Mouse (Mus musculus) adrenal gland, adult 18-20 months (tissue): ENCODE results near the gene Atg7. TPM values are rescaled to one million over a fixed set of nuclear protein-coding genes. Genes with fewer than 3 reads are reported as not detected.
"Not testable (repeated sequence)": the region's sequence is repeated elsewhere in the genome, so short reads cannot be mapped to it uniquely, and the experiment has no call there.

Experiments
- DNase-seq, 2 experiments: peaks; one replicate each; pipeline ENCODE4 v3.0.0; 2021 to 2022; ENCODE audit warnings: low spot score in 2 of 2
- long read RNA-seq, 2 experiments: library from polyadenylated mRNA; stranded (forward); transcript quantifications; one replicate each; pipeline ENCODE4 v2.0.0; 2021
- total RNA-seq, 2 experiments: library from RNA; stranded (reverse); gene quantifications; 1 replicate in 1 of 2; 2 replicates in 1 of 2; pipeline ENCODE4 v1.2.3; 2021

Gene Atg7
- 10 to 100 TPM; 24.9 to 27.6 TPM for total RNA-seq
- long read RNA-seq, experiment 1, transcript Atg7-201 (19 exons, 3,761 nt) = major isoform, 16 of 20 reads
- long read RNA-seq, experiment 1, partial matches to known transcripts = 3 of 20 reads
- long read RNA-seq, experiment 1, other reads (novel, unspliced or antisense) = 1 of 20 reads
- long read RNA-seq, experiment 2, transcript Atg7-210 (20 exons, 2,459 nt) = minor isoform, 5 of 37 reads
- long read RNA-seq, experiment 2, transcript Atg7-201 (19 exons, 3,761 nt) = major isoform, 14 of 37 reads
- long read RNA-seq, experiment 2, partial matches to known transcripts = 11 of 37 reads
- long read RNA-seq, experiment 2, other reads (novel, unspliced or antisense) = 7 of 37 reads

GRCm38 (mm10) chr6:114642601-114643528 is at the start of gene Atg7:
TSS of gene Atg7 (plus strand) at chr6:114643097.
- peak; percentile 90 to 91 for DNase-seq

- DNase-seq = peak; percentile 39 to 44
Observed at GRCm38 (mm10) chr6:114614076-114614475, 28.8 kb upstream of the Atg7 start.

- DNase-seq = not testable (repeated sequence)
Observed at GRCm38 (mm10) chr6:114633886-114634285, 9.0 kb upstream of the Atg7 start.

- DNase-seq = no peak
Observed at GRCm38 (mm10) chr6:114643716-114644115, 819 bp downstream of the Atg7 start.

- no peak for DNase-seq
Observed at GRCm38 (mm10) chr6:114644531-114644930, 1.6 kb downstream of the Atg7 start.

- no peak for DNase-seq
Observed at GRCm38 (mm10) chr6:114646201-114646600, 3.3 kb downstream of the Atg7 start.

GRCm38 (mm10) chr6:114647011-114647410 is 4.1 kb downstream of the Atg7 start:
- no peak for DNase-seq

- no peak for DNase-seq
Observed at GRCm38 (mm10) chr6:114648352-114649030, 5.6 kb downstream of the Atg7 start.

- DNase-seq = no peak
Observed at GRCm38 (mm10) chr6:114652209-114652608, 9.3 kb downstream of the Atg7 start.

- DNase-seq = no peak
Observed at GRCm38 (mm10) chr6:114656826-114657600, 14.1 kb downstream of the Atg7 start.

- no peak for DNase-seq
Observed at GRCm38 (mm10) chr6:114657807-114658206, 14.9 kb downstream of the Atg7 start.

GRCm38 (mm10) chr6:114659278-114659991 is 16.5 kb downstream of the Atg7 start:
- DNase-seq = no peak

GRCm38 (mm10) chr6:114659992-114660800 is 17.3 kb downstream of the Atg7 start:
- DNase-seq = no peak

- no peak for DNase-seq
Observed at GRCm38 (mm10) chr6:114663707-114664106, 20.8 kb downstream of the Atg7 start.

GRCm38 (mm10) chr6:114664716-114665115 is 21.8 kb downstream of the Atg7 start:
- DNase-seq = no peak

GRCm38 (mm10) chr6:114667518-114667917 is 24.6 kb downstream of the Atg7 start:
- DNase-seq = no peak

- DNase-seq = no peak
Observed at GRCm38 (mm10) chr6:114674771-114675170, 31.9 kb downstream of the Atg7 start.

GRCm38 (mm10) chr6:114676091-114676490 is 33.2 kb downstream of the Atg7 start:
- DNase-seq = no peak

- no peak for DNase-seq
Observed at GRCm38 (mm10) chr6:114682092-114682711, 39.3 kb downstream of the Atg7 start.
